Mouse (Mus musculus) CH12.LX (cell line): ENCODE results near the gene Trim29. TPM values are rescaled to one million over a fixed set of nuclear protein-coding genes. Genes with fewer than 3 reads are reported as not detected.

ENCODE experiments used
- DNase-seq: peaks from one replicate; pipeline ENCODE4 v3.0.0-alpha.2; 2013; ENCODE audit errors: extremely low read depth
- H3K27ac ChIP-seq: 2 replicates; pipeline ENCODE4 v1.5.1; 2012; ENCODE audit warnings: low read depth, mild to moderate bottlenecking, control low read depth, moderate library complexity; ENCODE audit not compliant: insufficient read depth
- H3K27me3 ChIP-seq: replicated peaks from 2 replicates; pipeline ENCODE3; 2012; ENCODE audit warnings: inconsistent platforms
- H3K36me3 ChIP-seq, 2 experiments: replicated peaks in 1 of 2; 2 replicates each; pipeline versions ENCODE3 to v1.6.1; 2012; ENCODE audit warnings: inconsistent platforms in 1 of 2, low read length in 1 of 2, mild to moderate bottlenecking in 1 of 2, mixed read lengths in 1 of 2, moderate library complexity in 1 of 2; ENCODE audit not compliant: control insufficient read depth in 1 of 2, insufficient read depth in 1 of 2
- H3K4me1 ChIP-seq, 2 experiments: 2 replicates each; pipeline ENCODE4 v1.6.1; 2012; ENCODE audit warnings: inconsistent platforms in 1 of 2, moderate library complexity in 1 of 2; ENCODE audit not compliant: insufficient read depth in 2 of 2, control insufficient read depth in 1 of 2
- H3K4me2 ChIP-seq: 2 replicates; pipeline ENCODE4 v1.6.1; 2012; ENCODE audit warnings: low read depth, mild to moderate bottlenecking, control low read depth; ENCODE audit not compliant: poor library complexity, insufficient read depth, severe bottlenecking
- H3K4me3 ChIP-seq, 3 experiments: fragments of 150-350 bp in 1 of 3; sonication (generic) in 1 of 3; replicated peaks in 1 of 3; 2 replicates each; pipeline versions ENCODE3 to v1.5.1; 2011 to 2012; ENCODE audit warnings: low read depth in 2 of 3, low read length in 2 of 3, mild to moderate bottlenecking in 2 of 3, moderate library complexity in 2 of 3, control low read depth in 1 of 3, improper control_type of control experiment in 1 of 3, inconsistent platforms in 1 of 3, mixed read lengths in 1 of 3; ENCODE audit not compliant: poor library complexity in 1 of 3
- H3K79me2 ChIP-seq: replicated peaks from 2 replicates; pipeline ENCODE4 v1.6.1; 2012; ENCODE audit warnings: mild to moderate bottlenecking, moderate library complexity; ENCODE audit not compliant: control insufficient read depth, poor library complexity, insufficient read depth, severe bottlenecking; ENCODE audit errors: extremely low read depth
- H3K9ac ChIP-seq: 2 replicates; pipeline ENCODE4 v1.6.1; 2012; ENCODE audit warnings: low read depth, mild to moderate bottlenecking, control low read depth, moderate library complexity; ENCODE audit not compliant: insufficient read depth
- H3K9me3 ChIP-seq: replicated peaks from 2 replicates; pipeline ENCODE3; 2012; ENCODE audit warnings: low read length, inconsistent platforms, mixed read lengths
- BHLHE40 ChIP-seq: IDR thresholded peaks from 2 replicates; pipeline ENCODE4 v1.6.1; 2011; ENCODE audit warnings: mild to moderate bottlenecking, low read depth, low read length, improper control_type of control experiment
- CHD1 ChIP-seq: IDR thresholded peaks from 2 replicates; pipeline ENCODE4 v1.6.1; 2012; ENCODE audit warnings: low read depth, low read length, improper control_type of control experiment, inconsistent platforms
- CTCF ChIP-seq, 2 experiments: IDR thresholded peaks in 1 of 2; conservative IDR thresholded peaks in 1 of 2; 2 replicates each; pipeline ENCODE4 v1.5.1; 2011 to 2012; ENCODE audit warnings: low read depth in 2 of 2, low read length in 2 of 2, improper control_type of control experiment in 1 of 2, inconsistent platforms in 1 of 2, mild to moderate bottlenecking in 1 of 2, moderate library complexity in 1 of 2
- E2F4 ChIP-seq: IDR thresholded peaks from 2 replicates; pipeline ENCODE4 v1.6.1; 2011; ENCODE audit warnings: low read depth, low read length, improper control_type of control experiment; ENCODE audit not compliant: insufficient replicate concordance
- ELF1 ChIP-seq: IDR thresholded peaks from 2 replicates; pipeline ENCODE4 v1.6.1; 2014; ENCODE audit warnings: low read depth, mild to moderate bottlenecking, inconsistent platforms, low read length, improper control_type of control experiment
- EP300 ChIP-seq: IDR thresholded peaks from 2 replicates; pipeline ENCODE4 v1.6.1; 2011; ENCODE audit warnings: low read length, improper control_type of control experiment
- ETS1 ChIP-seq: conservative IDR thresholded peaks from 2 replicates; pipeline ENCODE4 v1.6.1; 2012; ENCODE audit warnings: low read depth, mild to moderate bottlenecking, inconsistent platforms, low read length, improper control_type of control experiment, moderate library complexity
- GABPA ChIP-seq: IDR thresholded peaks from 2 replicates; pipeline ENCODE4 v1.6.1; 2012; ENCODE audit warnings: low read depth, low read length, improper control_type of control experiment, inconsistent platforms; ENCODE audit not compliant: insufficient replicate concordance
- JUN ChIP-seq: IDR thresholded peaks from 2 replicates; pipeline ENCODE4 v1.6.1; 2011; ENCODE audit warnings: low read depth, mild to moderate bottlenecking, low read length, improper control_type of control experiment, moderate library complexity; ENCODE audit not compliant: insufficient read depth
- JUND ChIP-seq: conservative IDR thresholded peaks from 2 replicates; pipeline ENCODE4 v1.6.1; 2011; ENCODE audit warnings: low read depth, low read length, improper control_type of control experiment
- KAT2A ChIP-seq: IDR thresholded peaks from 2 replicates; pipeline ENCODE4 v1.6.1; 2012; ENCODE audit warnings: low read length, improper control_type of control experiment, inconsistent platforms; ENCODE audit not compliant: insufficient replicate concordance
- MAFK ChIP-seq: IDR thresholded peaks from 2 replicates; pipeline ENCODE4 v1.6.1; 2011; ENCODE audit warnings: low read length, improper control_type of control experiment; ENCODE audit not compliant: insufficient replicate concordance
- MAZ ChIP-seq: IDR thresholded peaks from 2 replicates; pipeline ENCODE4 v1.6.1; 2012; ENCODE audit warnings: low read depth, mild to moderate bottlenecking, inconsistent platforms, low read length, improper control_type of control experiment, moderate library complexity
- MEF2A ChIP-seq: IDR thresholded peaks from 2 replicates; pipeline ENCODE4 v1.6.1; 2014; ENCODE audit warnings: low read depth, mild to moderate bottlenecking, inconsistent platforms, low read length, improper control_type of control experiment, borderline replicate concordance
- MXI1 ChIP-seq: IDR thresholded peaks from 2 replicates; pipeline ENCODE4 v1.6.1; 2011; ENCODE audit warnings: mild to moderate bottlenecking, low read depth, low read length, improper control_type of control experiment
- MYC ChIP-seq: IDR thresholded peaks from 2 replicates; pipeline ENCODE4 v1.6.1; 2011; ENCODE audit warnings: low read depth, mild to moderate bottlenecking, improper control_type of control experiment, low read length
- NELFE ChIP-seq: IDR thresholded peaks from 2 replicates; pipeline ENCODE4 v1.6.1; 2011; ENCODE audit warnings: low read depth, low read length, improper control_type of control experiment
- POLR2A ChIP-seq: IDR thresholded peaks from 2 replicates; pipeline ENCODE4 v1.6.1; 2011; ENCODE audit warnings: low read depth, mild to moderate bottlenecking, improper control_type of control experiment, low read length
- POLR2AphosphoS2 ChIP-seq: IDR thresholded peaks from 2 replicates; pipeline ENCODE4 v1.6.1; 2011; ENCODE audit warnings: low read depth, low read length, improper control_type of control experiment
- RCOR1 ChIP-seq: conservative IDR thresholded peaks from 2 replicates; pipeline ENCODE4 v1.6.1; 2012; ENCODE audit warnings: low read depth, mild to moderate bottlenecking, inconsistent platforms, low read length, improper control_type of control experiment
- TBP ChIP-seq: conservative IDR thresholded peaks from 2 replicates; pipeline ENCODE4 v1.6.1; 2011; ENCODE audit warnings: low read depth, low read length, improper control_type of control experiment
- USF1 ChIP-seq: IDR thresholded peaks from 2 replicates; pipeline ENCODE4 v1.6.1; 2014; ENCODE audit warnings: low read depth, mild to moderate bottlenecking, inconsistent platforms, low read length, improper control_type of control experiment
- USF2 ChIP-seq: conservative IDR thresholded peaks from 2 replicates; pipeline ENCODE4 v1.6.1; 2011; ENCODE audit warnings: low read depth, low read length, improper control_type of control experiment
- ZMIZ1 ChIP-seq: IDR thresholded peaks from 2 replicates; pipeline ENCODE4 v1.6.1; 2012; ENCODE audit warnings: low read depth, mild to moderate bottlenecking, inconsistent platforms, low read length, improper control_type of control experiment
- ZNF384 ChIP-seq: IDR thresholded peaks from 2 replicates; pipeline ENCODE4 v1.6.1; 2012; ENCODE audit warnings: low read depth, low read length, improper control_type of control experiment, inconsistent platforms
- dilution Hi-C: fragments of 300-500 bp; cut with MboI; formaldehyde crosslinking; loops from 2 replicates; pipeline ENCODE4 v1.14.3; 2020; ENCODE audit warnings: low sequenced_read_pairs; ENCODE audit not compliant: extremely low pct_unique_long_range_greater_than_20kb, extremely low pct_ligation_motif_present
- in situ Hi-C: fragments of 300-500 bp; cut with MboI; formaldehyde crosslinking; loops from 3 replicates; pipeline ENCODE4 v1.14.3; 2019; ENCODE audit warnings: low sequenced_read_pairs, low pct_ligation_motif_present, low pct_unique_long_range_greater_than_20kb, mixed read lengths
- polyA plus RNA-seq: library from polyadenylated mRNA; unstranded; fragments of >175 nt; gene quantifications from 2 replicates; pipeline ENCODE4 v1.2.1, GENCODE M21; 2012; ENCODE audit warnings: low read depth; ENCODE audit not compliant: insufficient read length
- total RNA-seq, 2 experiments: library from RNA; depleted of rRNA; stranded (reverse); fragments of 300-350 nt in 1 of 2; fragments of >200 nt in 1 of 2; gene quantifications; 2 replicates each; pipeline ENCODE4 v1.2.3; 2012 to 2014

Gene Trim29
- total and polyA plus RNA-seq, 3 experiments, result 0.13 to 0.21 (median 0.17) TPM

- H3K4me2 ChIP-seq, result no peak overlapping the region
- dilution Hi-C loops (no loop called here), in situ Hi-C loops (no loop called here)
- H3K27ac ChIP-seq, result no peak overlapping the region
- no peaks in the 10 kb centered on the region for H3K79me2 ChIP-seq
- H3K27me3 ChIP-seq, result no peaks in the 10 kb centered on the region
- DNase-seq, result no peak
- peaks cover 2 to 30% of the 10 kb centered on the region in 2 experiments; a peak in 2 of 4 replicates for H3K4me1 ChIP-seq
- no peak overlapping the region for H3K9ac ChIP-seq
- H3K9me3 ChIP-seq, result no peaks in the 10 kb centered on the region
- no peak for TF ChIP-seq TBP
- TF ChIP-seq POLR2AphosphoS2, result no peak
- TF ChIP-seq MAZ, result no peak
- no peak for TF ChIP-seq ZNF384
- no peak for TF ChIP-seq KAT2A
- no peak for TF ChIP-seq USF1
- TF ChIP-seq MYC, result no peak
- TF ChIP-seq POLR2A, result no peak
- no peak for TF ChIP-seq MXI1
- no peak for TF ChIP-seq ELF1
- TF ChIP-seq NELFE, result no peak
- H3K36me3 ChIP-seq, result no peaks in the 10 kb centered on the region
- H3K4me3 ChIP-seq, result no peak overlapping the region
Observed at GRCm38 (mm10) chr9:43302989-43303388, 7.7 kb upstream of the Trim29 start.

- no peak overlapping the region for H3K4me3 ChIP-seq
- H3K4me1 ChIP-seq, result peaks cover 13 to 57% of the 10 kb centered on the region in 2 experiments
- H3K4me2 ChIP-seq, result no peak overlapping the region
- no peaks in the 10 kb centered on the region for H3K9me3 ChIP-seq
- in situ Hi-C loops, result no loop called here
- DNase-seq, result no peak
- H3K27me3 ChIP-seq, result no peaks in the 10 kb centered on the region
- no peak overlapping the region for H3K27ac ChIP-seq
- H3K79me2 ChIP-seq, result no peaks in the 10 kb centered on the region
- no peak for TF ChIP-seq RCOR1
- no peak for TF ChIP-seq NELFE
- no peak for TF ChIP-seq JUND
- no peak for TF ChIP-seq KAT2A
- no peak for TF ChIP-seq TBP
- TF ChIP-seq ELF1, result no peak
- no peak for TF ChIP-seq EP300
- no peak for TF ChIP-seq MEF2A
- no peak for TF ChIP-seq GABPA
- no peak for TF ChIP-seq ZMIZ1
- TF ChIP-seq BHLHE40, result no peak
- TF ChIP-seq ETS1, result no peak
- no peak for TF ChIP-seq POLR2A
- no peak for TF ChIP-seq ZNF384
- TF ChIP-seq CTCF (conservative IDR thresholded peaks at IDR 0.05 in 1 of 2, IDR thresholded peaks at IDR 0.05 in 1 of 2; ENCODE audit: low read depth in 2 of 2, low read length in 2 of 2), result no peak
- TF ChIP-seq CHD1, result no peak
- TF ChIP-seq MAFK, result no peak
- TF ChIP-seq JUN, result no peak
- TF ChIP-seq E2F4, result no peak
- no peak for TF ChIP-seq USF2
- no peaks in the 10 kb centered on the region for H3K36me3 ChIP-seq
- dilution Hi-C loops, result no loop called here
- no peak overlapping the region for H3K9ac ChIP-seq
Observed at GRCm38 (mm10) chr9:43305882-43306281, 4.8 kb upstream of the Trim29 start.
